Mouse (Mus musculus): ENCODE results near the gene Spice1.

- TF ChIP-seq CTCF (IDR thresholded peaks at IDR 0.05; ENCODE audit: control insufficient read depth, insufficient read depth, insufficient read length) (no peak), USF1 (IDR thresholded peaks at IDR 0.05; ENCODE audit: low read depth) (no peak)
Measured at GRCm38 (mm10) chr16:44357571-44358268, 10.8 kb downstream of the Spice1 start.

Data from C2C12 (cell line).